Mouse (Mus musculus) ES-Bruce4 (cell line): ENCODE measurements around the gene Slc25a38.

Experiments
- CTCF ChIP-seq: IDR thresholded peaks from one replicate; pipeline ENCODE4 v1.8.1; 2011; ENCODE audit warnings: low read depth, low read length
- POLR2A ChIP-seq: IDR thresholded peaks from one replicate; pipeline ENCODE4 v1.8.1; 2011; ENCODE audit warnings: low read length; ENCODE audit not compliant: insufficient read depth

DNA sequence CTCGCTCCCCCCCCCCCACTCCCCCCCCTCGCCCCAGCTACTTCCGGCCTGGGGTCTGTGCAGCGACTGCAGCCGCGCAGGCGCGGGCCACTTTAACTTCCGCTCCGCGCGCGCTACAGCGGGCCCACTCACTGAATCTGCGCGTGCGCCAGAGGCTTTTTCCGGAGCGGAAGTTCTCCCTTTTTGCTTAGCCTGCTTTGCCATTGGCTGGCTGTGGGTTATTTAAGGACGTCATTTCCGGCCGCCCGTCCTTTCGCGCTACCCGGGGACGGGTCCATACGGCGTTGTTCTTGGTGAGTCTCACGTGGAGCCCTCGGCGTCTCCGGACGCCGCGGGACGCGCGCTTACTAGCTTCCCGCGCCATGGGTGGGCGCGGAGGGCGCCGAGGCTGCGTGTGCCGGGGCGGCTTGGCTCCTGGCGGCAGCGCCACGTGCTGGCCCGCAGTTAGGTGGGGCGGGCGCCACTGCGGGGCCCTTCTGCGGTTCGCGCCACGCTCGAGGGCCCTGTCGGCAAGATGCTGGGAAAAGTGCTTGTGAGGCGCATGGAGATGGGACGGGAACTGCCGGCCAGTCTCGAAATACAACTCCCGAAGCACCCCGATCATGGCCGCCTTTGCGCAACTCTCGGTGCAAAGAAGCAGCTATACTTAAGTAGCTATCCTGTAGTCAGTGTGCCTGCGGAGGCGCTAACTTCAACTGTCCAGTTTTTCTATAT is 17.5 kb downstream of the Slc25a38 start, which contains the start of gene Rpsa:
- TF ChIP-seq POLR2A (no peak), CTCF (no peak)
